Mouse (Mus musculus) urinary bladder, postnatal 36 days (tissue): ENCODE results near the gene Fndc9.

Experiments used
- DNase-seq, 2 experiments: peaks; one replicate each; pipeline ENCODE4 v3.0.0; 2022; ENCODE audit warnings: low spot score in 2 of 2, mixed read lengths in 1 of 2

Gene Fndc9

GRCm38 (mm10) chr11:46233966-46234365, 1.4 kb upstream of the Fndc9 start:
- DNase-seq = no peak

- peak; percentile 20 to 43 for DNase-seq
These were observed 1.6 kb downstream of the Fndc9 start for GRCm38 (mm10) chr11:46236976-46237375.

- no peak for DNase-seq
These were observed 5.9 kb downstream of the Fndc9 start for GRCm38 (mm10) chr11:46241150-46241673.

GRCm38 (mm10) chr11:46241985-46242384, 6.7 kb downstream of the Fndc9 start:
- no peak for DNase-seq

GRCm38 (mm10) chr11:46244731-46245604, 9.6 kb downstream of the Fndc9 start:
- no peak for DNase-seq

GRCm38 (mm10) chr11:46245926-46246325, 10.6 kb downstream of the Fndc9 start:
- no peak for DNase-seq

- DNase-seq = no peak
These were observed 11.1 kb downstream of the Fndc9 start for GRCm38 (mm10) chr11:46246393-46246792.

- no peak for DNase-seq
These were observed 13.0 kb downstream of the Fndc9 start for GRCm38 (mm10) chr11:46248352-46248751.

GRCm38 (mm10) chr11:46251994-46252393, 16.7 kb downstream of the Fndc9 start:
- DNase-seq = peak; percentile 53 to 55

- no peak for DNase-seq
These were observed 20.0 kb downstream of the Fndc9 start for GRCm38 (mm10) chr11:46255291-46255690.

GRCm38 (mm10) chr11:46258207-46258606, 22.9 kb downstream of the Fndc9 start:
- no peak for DNase-seq

GRCm38 (mm10) chr11:46258749-46259148, 23.4 kb downstream of the Fndc9 start:
- DNase-seq = no peak

- DNase-seq = no peak
These were observed 27.5 kb downstream of the Fndc9 start for GRCm38 (mm10) chr11:46262854-46263253.

GRCm38 (mm10) chr11:46263291-46263690, 28.0 kb downstream of the Fndc9 start:
- DNase-seq = no peak

- no peak for DNase-seq
These were observed 29.3 kb downstream of the Fndc9 start for GRCm38 (mm10) chr11:46264584-46264983.

- DNase-seq = no peak
These were observed 29.9 kb downstream of the Fndc9 start for GRCm38 (mm10) chr11:46265031-46265786.

GRCm38 (mm10) chr11:46268991-46269390, 33.7 kb downstream of the Fndc9 start:
- DNase-seq = peak in 1 of 2 experiments; percentile 39

GRCm38 (mm10) chr11:46269391-46269790, 34.1 kb downstream of the Fndc9 start:
- DNase-seq = no peak

GRCm38 (mm10) chr11:46269893-46270292, 34.6 kb downstream of the Fndc9 start:
- no peak for DNase-seq

GRCm38 (mm10) chr11:46272058-46272681, 36.8 kb downstream of the Fndc9 start:
- no peak for DNase-seq

GRCm38 (mm10) chr11:46273969-46274368, 38.6 kb downstream of the Fndc9 start:
- DNase-seq = no peak

- DNase-seq = peak; percentile 62 to 68
These were observed 40.0 kb downstream of the Fndc9 start for GRCm38 (mm10) chr11:46275302-46275701.
